Mouse (Mus musculus) myocyte (in vitro differentiated cells): ENCODE measurements around the gene Tle3. TPM values are rescaled to one million over a fixed set of nuclear protein-coding genes. Genes with fewer than 3 reads are reported as not detected.

ENCODE experiments used
- H3K27me3 ChIP-seq: one replicate; pipeline ENCODE4 v1.6.1; 2011; ENCODE audit not compliant: control insufficient read depth, insufficient read depth, insufficient read length
- H3K36me3 ChIP-seq: one replicate; pipeline ENCODE4 v1.6.1; 2011; ENCODE audit not compliant: control insufficient read depth, insufficient read depth
- H3K4me2 ChIP-seq: one replicate; pipeline ENCODE4 v1.6.1; 2011; ENCODE audit warnings: low read depth, control low read depth
- H3K4me3 ChIP-seq: one replicate; pipeline ENCODE4 v1.5.1; 2011; ENCODE audit warnings: mild to moderate bottlenecking, control low read depth, moderate library complexity
- H3K79me2 ChIP-seq: one replicate; pipeline ENCODE4 v1.6.1; 2011; ENCODE audit not compliant: control insufficient read depth, insufficient read depth
- H3ac ChIP-seq: one replicate; pipeline ENCODE4 v1.6.1; 2011; ENCODE audit not compliant: control insufficient read depth, insufficient read length
- CEBPB ChIP-seq: IDR thresholded peaks from 2 replicates; pipeline ENCODE4 v1.6.1; 2011; ENCODE audit warnings: mild to moderate bottlenecking, moderate library complexity; ENCODE audit not compliant: poor library complexity, insufficient read depth, severe bottlenecking
- E2F4 ChIP-seq: IDR thresholded peaks from one replicate; pipeline ENCODE4 v1.6.1; 2011; ENCODE audit warnings: mild to moderate bottlenecking, control low read depth, moderate library complexity; ENCODE audit not compliant: insufficient read depth
- MAX ChIP-seq: IDR thresholded peaks from one replicate; pipeline ENCODE4 v1.6.1; 2011; ENCODE audit warnings: low read depth, mild to moderate bottlenecking, control low read depth
- MYOD1 ChIP-seq, 3 experiments: IDR thresholded peaks; one replicate each; pipeline ENCODE4 v1.6.1; 2011; ENCODE audit warnings: control low read depth in 2 of 3, low read depth in 2 of 3, mild to moderate bottlenecking in 2 of 3, moderate library complexity in 1 of 3; ENCODE audit not compliant: insufficient read length in 2 of 3, control insufficient read depth in 1 of 3
- MYOG ChIP-seq, 3 experiments: IDR thresholded peaks; one replicate each; pipeline ENCODE4 v1.6.1; 2011; ENCODE audit warnings: control low read depth in 2 of 3, low read depth in 2 of 3, mild to moderate bottlenecking in 2 of 3; ENCODE audit not compliant: insufficient read length in 2 of 3, control insufficient read depth in 1 of 3, insufficient read depth in 1 of 3
- POLR2A ChIP-seq: IDR thresholded peaks from one replicate; pipeline ENCODE4 v1.6.1; 2011; ENCODE audit warnings: low read depth, mild to moderate bottlenecking, control low read depth, moderate library complexity; ENCODE audit not compliant: insufficient read length
- POLR2AphosphoS2 ChIP-seq: IDR thresholded peaks from one replicate; pipeline ENCODE4 v1.6.1; 2011; ENCODE audit warnings: low read depth, control low read depth; ENCODE audit not compliant: insufficient read length
- REST ChIP-seq: IDR thresholded peaks from one replicate; pipeline ENCODE4 v1.6.1; 2011; ENCODE audit warnings: mild to moderate bottlenecking, control low read depth, moderate library complexity; ENCODE audit not compliant: insufficient read depth, insufficient read length
- SRF ChIP-seq: IDR thresholded peaks from one replicate; pipeline ENCODE4 v1.6.1; 2011; ENCODE audit warnings: low read depth; ENCODE audit not compliant: control insufficient read depth, insufficient read length
- TCF12 ChIP-seq: IDR thresholded peaks from one replicate; pipeline ENCODE4 v1.6.1; 2011; ENCODE audit warnings: mild to moderate bottlenecking, control low read depth; ENCODE audit not compliant: poor library complexity, insufficient read depth, severe bottlenecking
- TCF3 ChIP-seq: IDR thresholded peaks from one replicate; pipeline ENCODE4 v1.6.1; 2011; ENCODE audit warnings: low read depth, control low read depth; ENCODE audit not compliant: insufficient read length
- USF1 ChIP-seq: IDR thresholded peaks from one replicate; pipeline ENCODE4 v1.6.1; 2011; ENCODE audit warnings: low read depth, mild to moderate bottlenecking, control low read depth, moderate library complexity
- polyA plus RNA-seq: library from polyadenylated mRNA; unstranded; fragments of >200 nt; fragmentation: generic; extraction: Trizol; gene quantifications from one replicate; pipeline ENCODE4 v1.2.1, GENCODE M21; 2012; ENCODE audit warnings: missing spikeins

Tle3 gene
- polyA plus RNA-seq, 1 experiment: 62.1 TPM

DNA sequence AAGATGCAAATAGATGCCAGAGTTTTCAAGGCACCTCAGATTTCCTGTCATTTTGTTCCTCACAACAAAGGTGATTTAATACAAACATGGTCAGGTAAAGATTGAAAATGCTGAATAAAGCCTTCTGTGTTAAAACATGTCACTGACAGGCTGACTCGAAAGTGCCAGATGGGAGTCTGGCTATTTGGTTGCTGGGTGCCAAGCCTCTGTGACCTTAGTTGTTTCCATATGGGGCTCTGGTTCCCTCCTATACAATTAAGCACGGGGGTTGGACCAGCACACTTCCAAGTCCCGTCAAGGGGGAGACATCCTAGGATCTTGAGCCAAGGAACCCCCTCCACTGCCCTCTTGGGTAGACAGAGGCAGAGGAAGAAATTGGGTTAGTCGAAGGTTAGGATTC, 13.2 kb upstream of the Tle3 start:
- H3K27me3 ChIP-seq: no peaks in the 10 kb centered on the region
- H3ac ChIP-seq: no peak overlapping the region

DNA sequence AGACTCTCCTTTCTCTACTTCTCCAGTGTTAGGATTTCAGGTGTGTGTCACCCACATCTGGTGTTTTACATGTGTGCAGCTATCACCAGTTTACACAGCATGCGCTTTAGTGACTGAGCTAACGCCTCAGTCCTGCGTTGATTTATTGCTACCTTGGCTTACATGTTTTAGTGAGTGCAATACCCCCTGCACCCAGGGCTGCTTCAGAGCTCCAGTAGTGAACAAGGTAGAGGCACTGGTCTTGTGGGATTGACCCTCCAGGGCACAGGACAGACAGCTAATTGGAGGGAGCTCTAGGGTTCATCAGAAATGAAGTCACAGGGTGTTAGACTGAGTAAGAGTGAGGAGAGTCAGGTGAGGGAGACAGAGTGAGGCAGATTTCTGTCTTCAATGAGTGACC, 12.4 kb upstream of the Tle3 start:
- Histone ChIP-seq H3K4me2 (no peak overlapping the region), H3K4me3 (no peak overlapping the region), H3K27me3 (no peaks in the 10 kb centered on the region), H3ac (no peak overlapping the region), H3K79me2 (no peaks in the 10 kb centered on the region), H3K36me3 (no peaks in the 10 kb centered on the region)
- TF ChIP-seq CEBPB: no peak
- no peak for TF ChIP-seq TCF3
- no peak for TF ChIP-seq MAX
- no peak for TF ChIP-seq MYOG (IDR thresholded peaks at IDR 0.05; ENCODE audit: control insufficient read depth in 1 of 3, insufficient read depth in 1 of 3, insufficient read length in 2 of 3, low read depth in 2 of 3)
- no peak for TF ChIP-seq POLR2A
- TF ChIP-seq USF1: no peak
- no peak for TF ChIP-seq E2F4
- no peak for TF ChIP-seq SRF
- TF ChIP-seq MYOD1 (IDR thresholded peaks at IDR 0.05; ENCODE audit: control insufficient read depth in 1 of 3, insufficient read length in 2 of 3, low read depth in 2 of 3): no peak
- no peak for TF ChIP-seq POLR2AphosphoS2

More for the DNA sequence above, 13.2 kb upstream of the Tle3 start:
- Histone ChIP-seq H3K4me3 (no peak overlapping the region), H3K4me2 (no peak overlapping the region), H3K36me3 (no peaks in the 10 kb centered on the region), H3K79me2 (no peaks in the 10 kb centered on the region)
- TF ChIP-seq MYOG (IDR thresholded peaks at IDR 0.05; ENCODE audit: control insufficient read depth in 1 of 3, insufficient read depth in 1 of 3, insufficient read length in 2 of 3, low read depth in 2 of 3) (no peak), CEBPB (no peak), TCF3 (no peak), POLR2A (no peak), REST (no peak), POLR2AphosphoS2 (no peak), TCF12 (no peak), MAX (no peak), USF1 (no peak), MYOD1 (IDR thresholded peaks at IDR 0.05; ENCODE audit: control insufficient read depth in 1 of 3, insufficient read length in 2 of 3, low read depth in 2 of 3) (no peak), E2F4 (no peak), SRF (no peak)

DNA sequence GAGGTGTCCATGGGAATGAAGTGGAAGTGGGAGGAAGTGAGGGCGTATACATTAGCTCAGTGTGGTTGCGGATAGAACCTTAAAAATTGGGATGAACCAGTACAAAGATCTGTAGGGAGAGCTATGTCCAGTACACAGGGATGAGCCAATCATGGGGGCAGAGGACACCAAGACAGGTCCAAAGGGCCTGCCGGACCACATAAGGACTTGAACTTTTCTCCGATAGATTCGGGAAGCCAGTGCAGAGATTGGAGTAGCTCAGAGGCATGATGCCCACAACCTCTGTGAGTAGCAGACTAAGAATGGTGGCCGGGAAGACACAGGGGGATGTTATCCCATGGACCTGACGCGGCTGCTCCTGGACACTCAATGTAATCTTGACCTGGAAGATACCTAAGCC, 12.0 kb upstream of the Tle3 start:
- no peaks in the 10 kb centered on the region for H3K27me3 ChIP-seq
- no peak overlapping the region for H3K4me2 ChIP-seq
- TF ChIP-seq MYOD1 (IDR thresholded peaks at IDR 0.05; ENCODE audit: control insufficient read depth in 1 of 3, insufficient read length in 2 of 3, low read depth in 2 of 3) (no peak), CEBPB (no peak), TCF12 (no peak), POLR2AphosphoS2 (no peak), USF1 (no peak), TCF3 (no peak), SRF (no peak), REST (no peak), MYOG (IDR thresholded peaks at IDR 0.05; ENCODE audit: control insufficient read depth in 1 of 3, insufficient read depth in 1 of 3, insufficient read length in 2 of 3, low read depth in 2 of 3) (no peak), E2F4 (no peak), POLR2A (no peak), MAX (no peak)
- no peak overlapping the region for H3ac ChIP-seq
- no peaks in the 10 kb centered on the region for H3K36me3 ChIP-seq
- H3K79me2 ChIP-seq: no peaks in the 10 kb centered on the region
- no peak overlapping the region for H3K4me3 ChIP-seq

DNA sequence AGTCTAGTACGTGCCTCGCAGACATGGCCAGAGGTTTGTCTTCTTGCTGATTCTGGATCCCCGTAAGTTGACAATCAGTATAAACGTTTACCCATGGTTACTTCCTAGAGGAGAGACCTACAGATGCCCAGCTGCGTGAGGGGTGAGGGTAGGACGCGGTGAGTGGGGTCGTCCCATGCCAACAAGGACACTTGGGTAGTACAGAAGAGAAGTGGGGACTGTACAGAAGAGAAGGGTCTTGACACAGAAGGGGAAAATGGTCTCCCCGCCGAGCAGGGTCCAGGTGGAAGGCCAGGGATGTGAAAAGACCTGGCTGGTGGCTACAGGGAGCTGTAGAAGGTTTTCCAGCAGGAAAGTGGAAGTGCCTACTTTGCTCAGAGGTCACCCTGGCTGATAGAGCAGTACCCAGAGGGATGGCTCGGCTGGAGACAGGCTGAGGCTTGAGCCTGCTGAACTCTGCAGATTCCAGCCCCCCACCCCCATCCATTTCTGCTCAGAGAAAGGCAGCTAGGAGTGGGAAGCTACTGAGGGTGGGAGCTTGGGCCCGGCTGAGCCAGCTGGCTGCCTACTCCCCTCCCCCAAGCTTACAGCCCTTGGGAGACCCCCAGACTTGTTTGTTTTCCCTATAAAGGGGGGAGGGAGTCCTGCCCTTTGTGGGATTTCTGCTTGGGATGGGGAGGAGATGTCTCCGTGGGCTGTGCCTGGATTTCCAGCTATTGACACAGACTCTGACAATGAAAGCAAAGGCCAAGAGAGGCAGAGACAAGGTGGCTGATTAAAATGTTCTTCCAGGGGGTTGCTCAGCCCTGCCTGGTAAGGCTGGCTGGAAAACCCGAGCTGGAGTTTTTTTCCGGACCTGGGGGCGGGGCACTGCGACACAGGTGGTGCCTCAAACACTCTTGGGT, 11.2 kb upstream of the Tle3 start:
- Histone ChIP-seq H3ac (no peak overlapping the region), H3K79me2 (no peaks in the 10 kb centered on the region), H3K27me3 (no peaks in the 10 kb centered on the region), H3K4me3 (no peak overlapping the region), H3K4me2 (peak overlapping the region; percentile 15), H3K36me3 (no peaks in the 10 kb centered on the region)
- TF ChIP-seq TCF3 (no peak), MYOD1 (IDR thresholded peaks at IDR 0.05; ENCODE audit: control insufficient read depth in 1 of 3, insufficient read length in 2 of 3, low read depth in 2 of 3) (no peak), SRF (no peak), CEBPB (peak; percentile 26; the same call in 1 of the 2 replicates), USF1 (no peak)

DNA sequence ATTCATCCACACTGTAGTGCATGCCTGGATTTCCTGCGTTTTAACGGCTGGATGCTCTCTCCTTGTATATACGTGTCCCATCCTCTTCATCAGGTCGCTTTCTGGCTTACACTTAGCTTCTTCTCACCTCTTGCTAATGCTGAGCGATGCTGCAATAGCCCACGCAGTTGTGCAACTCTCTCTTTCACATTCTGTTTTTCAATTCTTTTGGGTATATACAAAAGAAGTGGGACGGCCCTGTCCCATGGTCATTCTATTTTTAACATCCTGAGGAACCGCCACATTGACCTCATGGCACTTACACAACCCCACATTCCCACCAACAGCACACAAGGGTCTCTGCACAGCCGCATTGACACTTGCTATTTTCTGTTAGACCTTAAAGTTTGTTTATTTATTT, 9.0 kb upstream of the Tle3 start:
- no peak overlapping the region for H3K4me3 ChIP-seq
- H3K4me2 ChIP-seq: no peak overlapping the region
- TF ChIP-seq POLR2A (no peak), MYOD1 (IDR thresholded peaks at IDR 0.05; ENCODE audit: control insufficient read depth in 1 of 3, insufficient read length in 2 of 3, low read depth in 2 of 3) (no peak), CEBPB (no peak), USF1 (no peak), MAX (no peak), TCF12 (no peak), REST (no peak), POLR2AphosphoS2 (no peak), TCF3 (no peak), SRF (no peak)
- no peaks in the 10 kb centered on the region for H3K36me3 ChIP-seq
- no peaks in the 10 kb centered on the region for H3K27me3 ChIP-seq
- H3ac ChIP-seq: no peak overlapping the region
- H3K79me2 ChIP-seq: no peaks in the 10 kb centered on the region
